Mouse (Mus musculus): ENCODE results near the gene Aqr. TPM values are rescaled to one million over a fixed set of nuclear protein-coding genes. Genes with fewer than 3 reads are reported as not detected.

Gene Aqr
- total and polyA plus RNA-seq, 2 experiments from 2014 or later: 15.0 to 18.6 TPM

DNA sequence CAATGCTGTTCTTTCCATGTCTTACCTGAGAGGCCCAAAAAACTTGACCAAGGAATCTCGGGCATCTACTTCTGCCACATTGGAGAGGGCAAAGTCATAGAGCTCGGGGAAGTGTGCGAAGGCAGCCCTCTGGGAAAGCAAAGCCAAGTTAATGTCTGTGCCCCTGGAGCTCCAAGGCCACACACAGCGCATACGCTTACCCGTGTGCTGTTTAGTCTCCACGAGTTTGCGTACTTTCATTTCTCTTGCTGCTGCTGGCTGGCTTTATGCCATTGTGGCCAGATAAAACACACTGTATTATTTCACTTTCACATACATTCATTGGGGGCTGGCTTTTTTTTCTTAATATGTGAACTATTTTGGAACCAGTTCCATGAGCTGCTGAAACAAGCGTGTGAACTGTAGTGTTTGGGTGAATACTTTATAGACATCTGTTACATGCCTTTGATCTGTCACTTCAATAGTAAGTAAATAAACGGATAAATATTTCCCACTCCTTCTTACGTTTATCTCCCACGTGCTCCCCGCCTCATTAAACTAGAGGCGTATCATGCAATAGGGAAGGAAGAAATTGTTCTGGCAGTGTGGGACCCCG, 39.9 kb downstream of the Aqr start:
- TF ChIP-seq EP300 (IDR thresholded peaks at IDR 0.05; ENCODE audit: low read depth) (no peak), CTCF (IDR thresholded peaks at IDR 0.05; ENCODE audit: low read depth) (no peak)
- Histone ChIP-seq H3K4me3 (ENCODE audit: low read depth, low read length) (no peak overlapping the region), H3K27ac (ENCODE audit: low read depth) (no peak overlapping the region), H3K36me3 (replicated peaks; ENCODE audit: control insufficient read depth, insufficient read depth, low read length) (peaks cover 65% of the 10 kb centered on the region), H3K4me2 (ENCODE audit: low read depth, low read length) (no peak overlapping the region), H3K9ac (replicated peaks; ENCODE audit: low read depth, low read length) (no peak overlapping the region), H3K27me3 (ENCODE audit: control insufficient read depth, insufficient read depth, low read length) (no peaks in the 10 kb centered on the region), H3K9me3 (replicated peaks; ENCODE audit: control insufficient read depth, low read length) (no peaks in the 10 kb centered on the region), H3K4me1 (ENCODE audit: control insufficient read depth, insufficient read depth) (no peaks in the 10 kb centered on the region)
- DNase-seq (ENCODE audit: low spot score) (no peak), ATAC-seq (ENCODE audit: insufficient read depth, low read depth) (no peak)
- 87% methylated on average over 15 of the region's 15 CpGs for WGBS

DNA sequence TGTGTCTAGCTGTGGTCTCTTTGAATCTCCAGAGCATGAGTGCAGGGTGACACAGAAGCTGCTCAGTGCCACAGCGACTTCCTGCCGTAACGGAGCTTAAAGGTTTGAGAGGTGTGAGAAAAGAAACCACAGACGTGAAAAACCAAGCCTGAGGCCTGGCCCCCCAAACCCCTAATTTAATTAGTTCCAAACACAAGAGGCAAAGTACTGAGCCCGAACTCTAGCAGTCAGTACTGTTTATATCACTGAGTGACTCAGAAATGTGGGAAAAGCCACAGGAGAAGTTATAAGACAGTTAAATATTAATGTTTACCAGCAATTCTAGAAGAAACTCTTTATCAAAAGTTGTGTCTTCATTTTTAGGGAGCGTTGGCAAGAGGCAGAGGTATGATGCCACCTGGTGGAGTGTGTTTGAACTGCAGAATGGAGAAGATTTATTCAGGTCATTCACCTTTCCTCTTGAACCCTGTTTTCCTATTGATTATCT, 41.5 kb downstream of the Aqr start:
- H3K4me1 ChIP-seq (ENCODE audit: control insufficient read depth, insufficient read depth): no peaks in the 10 kb centered on the region
- no peaks in the 10 kb centered on the region for H3K27me3 ChIP-seq (ENCODE audit: control insufficient read depth, insufficient read depth, low read length)
- H3K4me3 ChIP-seq (ENCODE audit: low read depth, low read length): no peak overlapping the region
- no peak overlapping the region for H3K4me2 ChIP-seq (ENCODE audit: low read depth, low read length)
- no peak overlapping the region for H3K27ac ChIP-seq (ENCODE audit: low read depth)
- ATAC-seq (ENCODE audit: insufficient read depth, low read depth) (no peak), DNase-seq (ENCODE audit: low spot score) (peak; percentile 39)
- no peaks in the 10 kb centered on the region for H3K9me3 ChIP-seq (replicated peaks; ENCODE audit: control insufficient read depth, low read length)
- TF ChIP-seq CTCF (IDR thresholded peaks at IDR 0.05; ENCODE audit: low read depth) (peak; percentile 79), EP300 (IDR thresholded peaks at IDR 0.05; ENCODE audit: low read depth) (no peak)
- no peak overlapping the region for H3K9ac ChIP-seq (replicated peaks; ENCODE audit: low read depth, low read length)
- H3K36me3 ChIP-seq (replicated peaks; ENCODE audit: control insufficient read depth, insufficient read depth, low read length): peaks cover 69% of the 10 kb centered on the region
- WGBS: 59% methylated on average over 6 of the region's 6 CpGs

DNA sequence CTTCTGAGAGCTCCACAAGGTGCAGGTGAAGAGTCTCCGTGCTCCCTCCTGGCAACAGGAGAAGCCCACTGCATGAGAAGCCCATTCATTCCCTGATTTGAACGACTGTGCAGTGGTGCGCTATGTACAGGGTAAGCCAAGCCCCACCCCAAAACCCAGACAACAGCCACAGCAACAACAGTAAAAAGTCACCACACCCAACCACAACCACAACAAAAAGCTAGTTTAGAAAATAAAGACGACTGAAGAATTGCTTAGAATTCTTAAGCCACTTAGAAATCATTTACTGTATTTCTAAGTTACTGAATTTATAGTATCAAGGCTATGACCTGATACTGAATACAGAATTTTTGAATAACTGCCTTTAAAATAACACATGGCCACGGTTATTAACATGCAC, 41.9 kb downstream of the Aqr start:
- Histone ChIP-seq H3K4me3 (ENCODE audit: low read depth, low read length) (no peak overlapping the region), H3K9ac (replicated peaks; ENCODE audit: low read depth, low read length) (no peak overlapping the region), H3K9me3 (replicated peaks; ENCODE audit: control insufficient read depth, low read length) (no peaks in the 10 kb centered on the region), H3K36me3 (replicated peaks; ENCODE audit: control insufficient read depth, insufficient read depth, low read length) (peaks cover 69% of the 10 kb centered on the region), H3K4me2 (ENCODE audit: low read depth, low read length) (no peak overlapping the region), H3K27me3 (ENCODE audit: control insufficient read depth, insufficient read depth, low read length) (no peaks in the 10 kb centered on the region), H3K27ac (ENCODE audit: low read depth) (no peak overlapping the region), H3K4me1 (ENCODE audit: control insufficient read depth, insufficient read depth) (no peaks in the 10 kb centered on the region)
- DNase-seq (ENCODE audit: low spot score) (no peak), ATAC-seq (ENCODE audit: insufficient read depth, low read depth) (no peak)
- WGBS: 83% methylated on average over 5 of the region's 5 CpGs
- no peak for TF ChIP-seq EP300 (IDR thresholded peaks at IDR 0.05; ENCODE audit: low read depth)
- TF ChIP-seq CTCF (IDR thresholded peaks at IDR 0.05; ENCODE audit: low read depth): no peak

DNA sequence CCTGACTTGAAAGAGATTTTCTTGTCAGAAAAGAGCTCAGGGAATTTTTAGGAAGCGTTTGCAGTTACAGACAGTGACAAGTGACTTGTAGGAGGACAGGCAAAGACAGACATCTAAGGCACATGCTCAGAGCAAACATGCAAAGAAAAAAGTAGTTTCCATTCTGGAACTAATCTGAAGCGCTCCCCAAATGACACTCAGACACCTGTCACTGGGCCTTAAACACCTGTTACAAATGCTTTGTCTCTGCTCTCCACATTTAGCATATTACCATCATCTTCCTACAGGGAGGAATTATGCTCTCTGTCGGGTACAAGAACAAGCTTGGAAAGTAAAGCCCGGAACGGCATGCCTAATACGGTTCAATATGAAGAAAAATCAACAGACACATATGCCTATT, 43.0 kb downstream of the Aqr start:
- TF ChIP-seq CTCF (IDR thresholded peaks at IDR 0.05; ENCODE audit: low read depth) (no peak), EP300 (IDR thresholded peaks at IDR 0.05; ENCODE audit: low read depth) (no peak)
- DNase-seq (ENCODE audit: low spot score): no peak
- Histone ChIP-seq H3K4me3 (ENCODE audit: low read depth, low read length) (no peak overlapping the region), H3K4me2 (ENCODE audit: low read depth, low read length) (no peak overlapping the region), H3K9ac (replicated peaks; ENCODE audit: low read depth, low read length) (no peak overlapping the region), H3K9me3 (replicated peaks; ENCODE audit: control insufficient read depth, low read length) (no peaks in the 10 kb centered on the region), H3K27me3 (ENCODE audit: control insufficient read depth, insufficient read depth, low read length) (no peaks in the 10 kb centered on the region), H3K27ac (ENCODE audit: low read depth) (no peak overlapping the region), H3K4me1 (ENCODE audit: control insufficient read depth, insufficient read depth) (no peaks in the 10 kb centered on the region), H3K36me3 (replicated peaks; ENCODE audit: control insufficient read depth, insufficient read depth, low read length) (peaks cover 70% of the 10 kb centered on the region)
- ATAC-seq (ENCODE audit: insufficient read depth, low read depth): no peak
- WGBS: 85% methylated on average over 6 of the region's 6 CpGs

DNA sequence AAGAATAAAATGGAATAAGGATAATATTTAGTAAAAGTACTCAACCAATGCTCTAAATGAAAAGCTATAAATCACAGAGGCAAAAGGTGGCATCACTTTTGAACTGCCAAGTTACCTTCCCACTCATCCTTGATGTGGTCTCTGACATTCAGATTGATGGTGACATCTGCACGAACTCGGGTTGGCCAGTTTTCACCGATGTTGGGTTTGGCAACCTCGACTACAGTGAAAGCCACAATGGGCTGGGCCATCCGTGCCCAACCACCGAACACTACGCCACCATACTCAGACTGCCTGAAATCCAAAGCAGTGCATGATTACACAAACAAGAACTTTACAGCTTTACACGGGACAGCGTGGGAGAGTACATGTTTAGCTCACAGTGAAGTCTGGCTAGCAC, 50.1 kb downstream of the Aqr start:
- H3K4me3 ChIP-seq (ENCODE audit: low read depth, low read length): no peak overlapping the region
- no peak overlapping the region for H3K9ac ChIP-seq (replicated peaks; ENCODE audit: low read depth, low read length)
- no peak overlapping the region for H3K27ac ChIP-seq (ENCODE audit: low read depth)
- no peak overlapping the region for H3K4me2 ChIP-seq (ENCODE audit: low read depth, low read length)
- WGBS: 92% methylated on average over 9 of the region's 9 CpGs
- H3K36me3 ChIP-seq (replicated peaks; ENCODE audit: control insufficient read depth, insufficient read depth, low read length): peaks cover 80% of the 10 kb centered on the region
- TF ChIP-seq EP300 (IDR thresholded peaks at IDR 0.05; ENCODE audit: low read depth): no peak
- TF ChIP-seq CTCF (IDR thresholded peaks at IDR 0.05; ENCODE audit: low read depth): no peak
- peaks cover 7% of the 10 kb centered on the region; the same call in 1 of the 2 replicates for H3K4me1 ChIP-seq (ENCODE audit: control insufficient read depth, insufficient read depth)
- no peaks in the 10 kb centered on the region for H3K27me3 ChIP-seq (ENCODE audit: control insufficient read depth, insufficient read depth, low read length)
- no peaks in the 10 kb centered on the region for H3K9me3 ChIP-seq (replicated peaks; ENCODE audit: control insufficient read depth, low read length)
- ATAC-seq (ENCODE audit: insufficient read depth, low read depth) (no peak), DNase-seq (ENCODE audit: low spot score) (no peak)

DNA sequence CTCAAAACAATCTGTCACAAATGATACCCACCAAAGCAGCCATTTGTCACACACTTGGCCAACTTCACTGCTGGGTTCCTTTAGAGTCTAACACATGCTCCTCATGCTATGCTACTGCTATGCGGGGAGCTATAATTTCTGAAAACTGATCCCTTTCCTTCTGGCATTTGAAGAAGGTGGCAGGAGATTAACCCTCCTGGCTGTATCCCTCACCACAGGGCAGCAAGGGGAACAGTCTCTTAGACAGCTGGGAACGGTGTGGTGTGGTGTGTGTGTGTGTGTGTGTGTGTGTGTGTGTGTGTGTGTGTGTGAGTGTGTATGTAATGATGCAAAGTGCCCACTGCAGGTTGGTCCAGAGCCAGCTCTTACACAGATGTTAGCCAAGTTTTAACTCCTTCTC, 51.0 kb downstream of the Aqr start:
- H3K9ac ChIP-seq (replicated peaks; ENCODE audit: low read depth, low read length): no peak overlapping the region
- ATAC-seq (ENCODE audit: insufficient read depth, low read depth): no peak
- H3K27me3 ChIP-seq (ENCODE audit: control insufficient read depth, insufficient read depth, low read length): no peaks in the 10 kb centered on the region
- H3K4me3 ChIP-seq (ENCODE audit: low read depth, low read length): no peak overlapping the region
- peaks cover 78% of the 10 kb centered on the region for H3K36me3 ChIP-seq (replicated peaks; ENCODE audit: control insufficient read depth, insufficient read depth, low read length)
- DNase-seq (ENCODE audit: low spot score): no peak
- no peak for TF ChIP-seq EP300 (IDR thresholded peaks at IDR 0.05; ENCODE audit: low read depth)
- TF ChIP-seq CTCF (IDR thresholded peaks at IDR 0.05; ENCODE audit: low read depth): no peak
- WGBS: 72% methylated on average over 2 of the region's 2 CpGs
- peaks cover 12% of the 10 kb centered on the region; the same call in 1 of the 2 replicates for H3K4me1 ChIP-seq (ENCODE audit: control insufficient read depth, insufficient read depth)
- no peak overlapping the region for H3K27ac ChIP-seq (ENCODE audit: low read depth)
- no peak overlapping the region for H3K4me2 ChIP-seq (ENCODE audit: low read depth, low read length)
- H3K9me3 ChIP-seq (replicated peaks; ENCODE audit: control insufficient read depth, low read length): no peaks in the 10 kb centered on the region

Data from heart, postnatal 0 days (tissue).